Mouse (Mus musculus) heart, embryonic 11.5 days (tissue): ENCODE results near the gene 4933407L21Rik. TPM values are rescaled to one million over a fixed set of nuclear protein-coding genes. Genes with fewer than 3 reads are reported as not detected.

Experiments
- ATAC-seq: fragments of 200-750 bp; cut with Nextera tagmentation; replicated peaks from 2 replicates; pipeline ENCODE4 v1.8.0; 2017; ENCODE audit warnings: moderate library complexity; ENCODE audit not compliant: insufficient number of reproducible peaks, low FRiP score, low TSS enrichment
- H3K27ac ChIP-seq: fragments of 300-500 bp; sonication (generic); 2 replicates; pipeline ENCODE4 v1.5.1; 2014; ENCODE audit warnings: mild to moderate bottlenecking, low read depth, low read length
- H3K27me3 ChIP-seq: fragments of 300-500 bp; sonication (generic); 2 replicates; pipeline ENCODE4 v1.6.1; 2014; ENCODE audit warnings: mild to moderate bottlenecking, low read length, mixed read lengths; ENCODE audit not compliant: control insufficient read depth, insufficient read depth
- H3K36me3 ChIP-seq: fragments of 300-500 bp; sonication (generic); 2 replicates; pipeline ENCODE4 v1.6.1; 2014; ENCODE audit warnings: mild to moderate bottlenecking, low read length, moderate library complexity, mixed read lengths; ENCODE audit not compliant: control insufficient read depth, insufficient read depth
- H3K4me1 ChIP-seq: fragments of 300-500 bp; sonication (generic); 2 replicates; pipeline ENCODE4 v1.6.1; 2014; ENCODE audit warnings: low read length; ENCODE audit not compliant: control insufficient read depth, insufficient read depth
- H3K4me2 ChIP-seq: fragments of 300-500 bp; sonication (generic); 2 replicates; pipeline ENCODE4 v1.6.1; 2014; ENCODE audit warnings: mild to moderate bottlenecking, moderate library complexity
- H3K4me3 ChIP-seq: fragments of 300-500 bp; sonication (generic); 2 replicates; pipeline ENCODE4 v1.5.1; 2014; ENCODE audit warnings: low read depth, low read length
- H3K9ac ChIP-seq: fragments of 300-500 bp; sonication (generic); 2 replicates; pipeline ENCODE4 v1.6.1; 2014; ENCODE audit warnings: mild to moderate bottlenecking, low read depth, low read length, moderate library complexity
- H3K9me3 ChIP-seq: fragments of 300-500 bp; sonication (generic); replicated peaks from 2 replicates; pipeline ENCODE4 v1.6.1; 2016; ENCODE audit warnings: low read length; ENCODE audit not compliant: control insufficient read depth
- WGBS: fragments of 180-500 bp; shearing (Covaris S2); extraction: QIAGEN DNeasy Blood & Tissue Kit; methylation state at CpG from one replicate; pipeline ENCODE4 v1.1.7; 2014; ENCODE audit not compliant: insufficient replicate concordance; 5-methylcytosine and 5-hydroxymethylcytosine counted together
- polyA plus RNA-seq: library from polyadenylated mRNA; unstranded; fragments of >200 nt; fragmentation: Nextera tagmentation; extraction: Ambion mirVana; gene quantifications from 2 replicates; pipeline ENCODE4 v1.2.1, GENCODE M21; 2014

Gene 4933407L21Rik
- polyA plus RNA-seq, 1 experiment from 2014 or later: not detected

DNA sequence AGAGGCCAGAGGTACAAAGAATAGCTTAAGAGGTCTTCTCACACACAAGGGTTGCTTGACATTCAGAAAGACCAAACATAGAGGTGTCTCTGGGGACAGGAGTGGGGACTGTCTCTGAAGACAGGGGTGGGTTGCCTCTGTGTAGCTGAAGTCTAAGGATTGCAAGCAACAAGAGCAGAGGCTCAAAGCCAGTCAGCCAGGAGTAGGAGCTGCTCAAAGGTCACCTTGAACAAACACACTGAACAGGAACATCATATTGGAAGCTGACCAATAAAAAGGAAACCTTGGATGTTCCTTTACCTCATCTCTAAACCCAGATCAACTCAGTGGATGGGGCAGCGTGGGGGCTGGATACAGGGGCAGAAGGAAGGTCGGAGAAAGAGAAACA, 31.6 kb downstream of the 4933407L21Rik start:
- WGBS: 61% methylated on average over 2 of the region's 2 CpGs
- H3K9me3 ChIP-seq: no peaks in the 10 kb centered on the region
- H3K27me3 ChIP-seq: no peaks in the 10 kb centered on the region
- no peak overlapping the region for H3K4me2 ChIP-seq
- H3K4me1 ChIP-seq: peaks cover 33% of the 10 kb centered on the region
- no peak overlapping the region for H3K4me3 ChIP-seq
- no peak overlapping the region for H3K27ac ChIP-seq
- H3K9ac ChIP-seq: no peak overlapping the region
- H3K36me3 ChIP-seq: no peaks in the 10 kb centered on the region
- no peak for ATAC-seq

DNA sequence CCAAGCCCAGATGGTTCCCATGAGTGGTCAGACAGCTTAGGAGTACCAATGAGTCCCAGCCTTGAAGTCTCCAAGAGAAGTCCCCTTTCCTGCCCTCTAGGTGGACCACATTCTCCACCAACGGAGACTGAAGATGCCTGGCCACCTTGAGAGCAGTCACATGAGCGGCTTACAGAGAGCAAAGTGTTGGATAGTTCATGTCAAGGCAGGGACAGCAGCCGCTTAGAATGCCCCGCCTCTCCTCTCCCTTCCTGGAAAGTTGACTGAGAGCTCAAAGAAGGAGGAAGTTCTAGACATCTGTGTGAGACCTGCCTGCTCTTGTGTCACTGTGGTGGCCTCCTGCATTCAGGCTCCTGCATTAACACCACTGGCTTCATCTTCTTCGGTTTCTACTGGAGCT, 32.6 kb downstream of the 4933407L21Rik start, which contains the start of gene Gpr55:
Gene Gpr55 (minus strand): TSS at position 135 of the 400 bp plus-strand sequence.
- H3K27me3 ChIP-seq: no peaks in the 10 kb centered on the region
- H3K4me3 ChIP-seq: no peak within 1 kb of the TSS
- H3K36me3 ChIP-seq: no peaks in the 10 kb centered on the region
- WGBS: 56% methylated on average over 5 of the region's 5 CpGs
- no peak within 1 kb of the TSS for H3K27ac ChIP-seq
- no peak within 1 kb of the TSS for H3K4me2 ChIP-seq
- H3K4me1 ChIP-seq: peaks cover 33% of the 10 kb centered on the region
- H3K9ac ChIP-seq: no peak within 1 kb of the TSS
- no peaks in the 10 kb centered on the region for H3K9me3 ChIP-seq
- no peak for ATAC-seq

DNA sequence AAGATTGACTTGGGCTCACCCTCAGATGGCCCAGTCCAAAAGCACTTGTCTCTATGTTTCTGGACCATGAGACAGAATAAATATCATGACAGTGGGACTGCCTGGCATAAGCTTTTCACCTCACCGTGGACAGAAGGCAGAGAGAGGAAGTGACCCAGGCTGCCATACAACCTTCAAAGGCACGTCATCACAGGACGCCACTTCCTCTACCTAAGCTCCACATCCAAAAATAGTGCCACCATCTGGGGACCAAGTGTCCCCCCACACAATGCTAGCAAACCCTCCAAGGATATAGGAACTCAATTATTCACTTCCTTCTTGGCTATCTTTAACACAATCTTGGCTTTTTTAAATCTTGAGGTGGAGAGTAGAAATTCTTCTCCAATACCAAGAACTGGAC, 33.8 kb downstream of the 4933407L21Rik start:
- H3K4me1 ChIP-seq: peaks cover 29% of the 10 kb centered on the region

DNA sequence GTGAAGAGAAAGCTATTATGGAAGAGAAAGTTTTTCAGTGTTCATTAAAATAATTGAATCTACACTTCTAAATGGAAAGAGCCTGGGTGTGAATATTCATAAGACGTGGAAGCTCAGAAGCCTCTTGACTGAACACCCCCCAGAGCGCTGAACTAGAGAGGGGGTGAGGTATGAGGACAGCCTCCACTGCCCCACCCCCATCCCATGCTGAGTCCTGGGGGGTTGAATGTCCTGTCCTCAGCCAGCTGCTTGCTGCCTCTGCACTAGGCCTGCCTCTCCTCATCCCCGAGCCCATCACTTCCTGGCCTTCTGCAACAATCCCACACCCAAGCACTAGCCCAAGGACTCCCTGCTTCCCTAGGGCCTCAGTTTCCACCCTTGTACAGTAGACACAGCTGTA, 37.6 kb downstream of the 4933407L21Rik start:
- no peak overlapping the region for H3K4me2 ChIP-seq
- no peaks in the 10 kb centered on the region for H3K4me1 ChIP-seq
- WGBS: 63% methylated on average over 3 of the region's 3 CpGs
- no peaks in the 10 kb centered on the region for H3K36me3 ChIP-seq
- H3K27ac ChIP-seq: no peak overlapping the region
- no peak overlapping the region for H3K9ac ChIP-seq
- no peak for ATAC-seq
- H3K9me3 ChIP-seq: no peaks in the 10 kb centered on the region
- no peak overlapping the region for H3K4me3 ChIP-seq
- no peaks in the 10 kb centered on the region for H3K27me3 ChIP-seq

More for the DNA sequence above, 33.8 kb downstream of the 4933407L21Rik start:
- Histone ChIP-seq H3K27me3 (no peaks in the 10 kb centered on the region), H3K9me3 (no peaks in the 10 kb centered on the region), H3K27ac (no peak overlapping the region), H3K36me3 (no peaks in the 10 kb centered on the region), H3K4me3 (no peak overlapping the region), H3K9ac (no peak overlapping the region), H3K4me2 (no peak overlapping the region)
- WGBS: 51% methylated on average over 3 of the region's 3 CpGs
- no peak for ATAC-seq

DNA sequence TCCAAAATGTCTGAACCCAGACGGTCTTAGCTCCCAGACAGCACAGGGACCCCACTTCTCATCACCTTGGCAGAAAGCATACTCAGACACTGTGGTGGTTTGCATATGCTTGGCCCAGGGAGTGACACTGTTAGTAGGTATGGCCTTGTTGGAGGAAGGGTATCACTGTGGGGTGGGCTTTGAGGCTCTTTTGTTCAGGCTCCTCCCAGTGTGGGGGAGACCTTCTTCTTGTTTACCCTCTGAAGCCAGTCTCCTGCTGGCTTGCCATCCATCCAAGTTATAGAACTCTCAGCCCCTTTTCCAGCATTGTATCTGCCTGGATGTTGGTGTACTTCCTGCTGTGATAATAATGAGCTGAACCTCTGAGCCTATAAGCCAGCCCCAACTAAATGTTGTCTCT, 40.8 kb downstream of the 4933407L21Rik start:
- H3K4me3 ChIP-seq: no peak overlapping the region
- ATAC-seq: no peak
- no peaks in the 10 kb centered on the region for H3K36me3 ChIP-seq
- no peak overlapping the region for H3K4me2 ChIP-seq
- H3K27me3 ChIP-seq: no peaks in the 10 kb centered on the region
- 58% methylated on average over 1 of the region's 1 CpGs for WGBS
- no peak overlapping the region for H3K27ac ChIP-seq
- H3K9me3 ChIP-seq: no peaks in the 10 kb centered on the region
- H3K4me1 ChIP-seq: no peaks in the 10 kb centered on the region
- no peak overlapping the region for H3K9ac ChIP-seq

DNA sequence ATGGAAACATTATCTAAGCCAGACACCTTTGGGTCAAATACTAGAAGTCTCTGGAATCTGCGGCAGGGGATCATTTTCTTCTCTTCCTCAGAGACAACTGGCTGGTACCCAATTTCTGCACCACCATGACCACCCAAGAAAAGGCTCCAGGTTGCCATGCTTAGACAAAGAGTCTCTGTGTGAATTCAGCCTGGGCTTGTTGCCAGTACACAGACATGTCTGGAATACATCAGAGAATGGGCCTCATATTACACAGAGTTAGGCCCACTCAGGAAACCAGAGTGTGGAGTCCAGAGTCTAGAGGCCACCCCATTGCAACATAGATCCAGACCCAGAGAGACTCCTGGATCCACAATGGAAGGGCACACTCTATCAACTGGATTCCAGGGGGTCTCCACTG, 41.2 kb downstream of the 4933407L21Rik start:
- no peaks in the 10 kb centered on the region for H3K36me3 ChIP-seq
- H3K4me2 ChIP-seq: no peak overlapping the region
- no peaks in the 10 kb centered on the region for H3K27me3 ChIP-seq
- no peaks in the 10 kb centered on the region for H3K9me3 ChIP-seq
- no peak for ATAC-seq
- H3K9ac ChIP-seq: no peak overlapping the region
- no peaks in the 10 kb centered on the region for H3K4me1 ChIP-seq
- no peak overlapping the region for H3K4me3 ChIP-seq
- no peak overlapping the region for H3K27ac ChIP-seq
- 77% methylated on average over 1 of the region's 1 CpGs for WGBS

DNA sequence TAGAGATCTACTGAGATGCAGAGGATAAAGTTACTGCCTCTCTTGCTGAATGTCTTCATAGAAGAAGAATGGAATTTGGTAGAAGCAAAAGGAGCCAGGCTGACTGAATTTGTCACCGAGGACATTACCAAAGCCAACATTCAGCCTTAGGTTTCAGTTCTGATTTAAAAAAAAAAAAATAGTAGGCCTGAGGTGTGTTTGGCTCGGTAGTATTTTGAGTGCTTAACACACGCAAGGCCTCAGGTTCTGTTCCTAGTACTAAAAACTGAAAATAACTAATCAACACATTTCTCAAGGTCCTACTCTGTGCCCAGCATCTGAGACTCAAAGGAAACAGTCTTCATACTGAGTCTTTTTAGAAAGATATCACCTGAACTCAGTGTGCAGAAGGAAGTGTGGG, 42.8 kb downstream of the 4933407L21Rik start:
- H3K36me3 ChIP-seq: no peaks in the 10 kb centered on the region
- no peaks in the 10 kb centered on the region for H3K27me3 ChIP-seq
- no peak overlapping the region for H3K9ac ChIP-seq
- ATAC-seq: no peak
- WGBS: 89% methylated on average over 3 of the region's 3 CpGs
- H3K4me2 ChIP-seq: no peak overlapping the region
- no peak overlapping the region for H3K27ac ChIP-seq
- H3K4me3 ChIP-seq: no peak overlapping the region
- no peaks in the 10 kb centered on the region for H3K4me1 ChIP-seq
- no peaks in the 10 kb centered on the region for H3K9me3 ChIP-seq

DNA sequence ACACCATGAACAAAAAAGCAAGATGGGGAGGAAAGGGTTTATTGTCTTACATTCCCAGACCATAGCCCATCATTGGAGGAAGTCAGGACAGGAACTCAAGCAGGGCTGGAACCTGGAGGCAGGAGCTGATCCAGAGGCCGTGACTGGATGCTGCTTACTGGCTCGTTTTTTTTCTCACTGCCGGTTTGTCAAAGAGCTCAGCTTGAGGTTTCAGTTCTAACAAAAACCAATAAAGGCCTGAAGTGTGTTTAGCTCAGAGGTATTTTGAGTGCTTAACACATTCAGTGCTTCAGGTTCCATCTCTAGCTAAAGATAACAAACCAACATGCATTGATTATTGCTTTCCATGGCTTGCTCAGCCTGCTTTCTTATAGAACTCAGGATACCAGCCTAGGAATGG, 44.1 kb downstream of the 4933407L21Rik start:
- no peak for ATAC-seq
- no peaks in the 10 kb centered on the region for H3K27me3 ChIP-seq
- no peaks in the 10 kb centered on the region for H3K36me3 ChIP-seq
- no peak overlapping the region for H3K4me2 ChIP-seq
- no peak overlapping the region for H3K27ac ChIP-seq
- WGBS: 62% methylated on average over 3 of the region's 3 CpGs
- H3K9me3 ChIP-seq: no peaks in the 10 kb centered on the region
- no peak overlapping the region for H3K4me3 ChIP-seq
- H3K4me1 ChIP-seq: no peaks in the 10 kb centered on the region
- no peak overlapping the region for H3K9ac ChIP-seq

DNA sequence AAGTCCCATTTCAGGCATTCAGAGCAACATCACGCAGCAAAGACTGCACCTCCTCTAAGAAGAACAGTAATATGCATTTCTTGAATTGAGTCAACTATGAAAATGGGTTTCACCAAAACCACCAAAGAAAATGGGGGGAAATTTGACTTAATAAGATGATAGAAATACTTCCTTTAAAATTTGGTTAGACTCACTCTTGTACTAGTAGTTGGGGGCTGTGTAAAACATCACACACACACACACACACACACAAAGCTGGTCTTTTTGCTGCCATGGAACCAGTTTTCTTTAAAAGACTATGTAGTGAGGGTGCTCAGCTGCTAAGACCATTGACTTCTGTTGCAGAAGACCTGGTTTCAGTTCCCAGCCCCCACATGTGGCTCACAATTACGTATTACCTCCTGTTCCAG, 45.2 kb downstream of the 4933407L21Rik start:
- H3K4me2 ChIP-seq: no peak overlapping the region
- no peak for ATAC-seq
- no peaks in the 10 kb centered on the region for H3K36me3 ChIP-seq
- no peaks in the 10 kb centered on the region for H3K9me3 ChIP-seq
- H3K9ac ChIP-seq: no peak overlapping the region
- H3K27me3 ChIP-seq: no peaks in the 10 kb centered on the region
- no peak overlapping the region for H3K4me3 ChIP-seq
- no peak overlapping the region for H3K27ac ChIP-seq
- 78% methylated on average over 2 of the region's 2 CpGs for WGBS
- H3K4me1 ChIP-seq: no peaks in the 10 kb centered on the region
